Mouse (Mus musculus): Measurements from ENCODE around the gene Dtx1.

DNA sequence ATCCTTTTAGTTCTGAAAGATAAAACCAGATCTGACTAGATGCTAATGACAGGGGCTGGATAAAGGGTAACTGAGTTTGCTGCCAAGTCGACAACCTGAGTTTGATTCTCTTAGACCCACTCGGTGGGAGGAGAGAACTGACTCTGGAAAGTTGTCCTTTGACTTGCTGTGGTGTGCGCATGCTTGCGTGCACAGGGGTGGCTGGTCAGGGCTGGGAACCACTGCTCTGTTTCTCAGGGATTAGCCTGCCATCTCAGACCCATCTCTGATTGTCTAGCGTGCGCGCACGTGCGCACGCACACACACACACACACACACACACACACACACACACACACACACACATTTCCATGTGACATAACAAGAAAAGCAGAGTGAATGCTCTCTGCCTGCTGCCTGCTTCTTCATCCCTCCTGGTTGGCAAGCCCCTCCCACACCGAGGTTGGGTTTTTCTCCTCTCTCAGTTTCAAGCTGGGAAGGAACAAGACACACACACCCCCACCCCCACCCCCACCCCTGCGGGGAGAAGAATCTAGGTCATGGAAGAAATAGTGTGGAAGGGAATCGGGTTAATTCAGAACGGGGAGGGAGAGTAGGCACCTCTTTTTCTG, 22.8 kb upstream of the Dtx1 start:
- TF ChIP-seq CTCF (IDR thresholded peaks at IDR 0.05; ENCODE audit: extremely low read depth, insufficient read depth, low read length) (no peak), POLR2A (IDR thresholded peaks at IDR 0.05; ENCODE audit: extremely low read depth, insufficient read depth, low read length) (no peak)

All from cortical plate, adult 2 months (tissue).